10 mouse cellular contexts compared by ENCODE assay signal in the genomic region with DNA sequence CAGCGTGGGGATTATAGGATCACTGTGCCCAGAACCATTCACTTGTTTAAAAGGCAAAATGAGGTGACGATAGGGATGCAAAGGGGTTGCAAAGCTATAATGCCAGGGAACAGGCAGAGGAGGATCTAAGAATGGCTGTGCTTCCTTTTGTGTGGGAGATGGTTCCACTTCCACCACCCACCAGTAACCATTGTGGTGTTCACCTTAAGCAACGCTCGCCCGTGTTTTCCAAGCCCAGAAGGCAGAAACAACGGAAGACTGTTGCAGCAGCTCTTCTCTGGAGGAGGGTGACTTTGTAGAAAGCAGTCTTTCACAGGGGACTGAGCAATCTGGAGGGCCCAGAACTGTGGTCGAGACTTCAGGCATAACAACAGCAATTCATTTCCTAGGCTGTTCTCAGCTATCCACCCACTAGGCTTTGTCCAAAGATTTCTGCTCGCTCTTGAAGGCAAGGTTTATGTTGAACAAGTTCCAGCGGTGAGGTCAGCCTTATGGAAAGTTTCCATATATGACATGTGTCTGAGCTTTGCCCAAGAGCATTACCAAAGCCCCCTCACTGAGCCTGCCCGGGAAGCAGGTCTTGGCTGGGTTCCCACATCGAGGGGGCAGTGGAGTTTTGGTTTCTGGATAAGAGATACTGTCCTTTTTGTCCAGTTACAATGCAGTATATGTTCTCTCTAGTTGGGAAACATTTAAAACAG. TPM values are rescaled to one million over a fixed set of nuclear protein-coding genes. Genes with fewer than 3 reads are reported as not detected.
DNase-seq lines count a peak whose midpoint lies in the region; ATAC-seq and TF ChIP-seq lines count a peak whose summit lies in the region.
"Had no signal": no experiment of that assay in that cellular context is flagged by ENCODE, and none has a peak within 500 bp of the region (broad histone marks: within the 10 kb centered on the region; RNA-seq: fewer than 3 reads in every experiment).

No protein-coding gene starts in this region.

- no peaks in the 10 kb centered on the region for H3K27me3 ChIP-seq in heart, postnatal 0 days (ENCODE audit: control insufficient read depth, insufficient read depth, low read length)
- H3K27me3 ChIP-seq: CH12.LX had no signal

- peak; percentile 11 for DNase-seq in gastrocnemius, adult 18-20 months (ENCODE audit: low spot score)
- DNase-seq in gastrocnemius, postnatal 36 days, result no peak
- peak; percentile 50 to 71 for DNase-seq in urinary bladder, postnatal 4 days (ENCODE audit: low spot score in 2 of 2)
- DNase-seq in urinary bladder, adult 2 months (ENCODE audit: low spot score), result no peak
- peak; percentile 77 for DNase-seq in heart, postnatal 0 days (ENCODE audit: low spot score)
- peak; percentile 19 for DNase-seq in right cerebral cortex, postnatal 25 days
- no peak for DNase-seq in layer of hippocampus, postnatal 25 days (ENCODE audit: extremely low spot score in 1 of 2, low spot score in 1 of 2)

- 0 out of 2 replicates have a peak overlapping the region, but pooled peaks have one; percentile 7 for H3K4me2 ChIP-seq in heart, postnatal 0 days (ENCODE audit: low read depth, low read length)

- H3K4me1 ChIP-seq in heart, postnatal 0 days (ENCODE audit: control insufficient read depth, insufficient read depth), result 0 out of 2 replicates have a peak, but pooled peaks cover 15% of the 10 kb centered on the region

- WGBS in heart, postnatal 0 days, result 36% methylated on average over 11 of the region's 11 CpGs

- no peak overlapping the region for H3K4me3 ChIP-seq in heart, postnatal 0 days (ENCODE audit: low read depth, low read length)
- H3K4me3 ChIP-seq: megakaryocyte, embryonic 14.5 days had no signal

- TF ChIP-seq CTCF in heart, postnatal 0 days (IDR thresholded peaks at IDR 0.05; ENCODE audit: low read depth), result no peak

- intact Hi-C loops in gastrocnemius, postnatal 36 days (cut with DNase I), result no loop called here

- H3K36me3 ChIP-seq in heart, postnatal 0 days (replicated peaks; ENCODE audit: control insufficient read depth, insufficient read depth, low read length), result peaks cover 30% of the 10 kb centered on the region

- peak overlapping the region; percentile 73 for H3K27ac ChIP-seq in heart, postnatal 0 days (ENCODE audit: low read depth)

- no peak for TF ChIP-seq EP300 in heart, postnatal 0 days (IDR thresholded peaks at IDR 0.05; ENCODE audit: low read depth)

- no peak overlapping the region for H3K9ac ChIP-seq in heart, postnatal 0 days (replicated peaks; ENCODE audit: low read depth, low read length)

- H3K9me3 ChIP-seq in heart, postnatal 0 days (replicated peaks; ENCODE audit: control insufficient read depth, low read length), result no peaks in the 10 kb centered on the region
- H3K9me3 ChIP-seq: megakaryocyte, embryonic 14.5 days had no signal

- ATAC-seq in heart, postnatal 0 days (ENCODE audit: insufficient read depth, low read depth), result peak; percentile 73
- ATAC-seq in inflammation-experienced regulatory T-cells, adult 6 months, result no peak

RNA-seq across cellular contexts. Expression of gene Actg2, which starts 5.8 kb away (rescaled TPM):
- total RNA-seq in gastrocnemius, adult 18-20 months (2021), result 1 to 10 TPM in 1 of 2 experiments, under 1 TPM in 1; 0.40 to 1.6 TPM
- total RNA-seq in gastrocnemius, postnatal 36 days (2021), result under 1 TPM in 1 of 2 experiments, not detected in 1; 0.39 TPM
- 8,061 and 9,269 TPM in 2 replicates for polyA plus RNA-seq in urinary bladder, adult 2 months (2012; rRNA removed)
- total RNA-seq in heart, postnatal 0 days (2014; rRNA removed; ENCODE audit: low replicate concordance), result 15.0 and 831 TPM in 2 replicates
- polyA plus RNA-seq in heart, postnatal 0 days (2015; fragmentation: Nextera tagmentation; extraction: Ambion mirVana), result 7.0 and 9.9 TPM in 2 replicates
- total RNA-seq in layer of hippocampus, postnatal 25 days (2021), result not detected
- 10 to 100 TPM; 25.8 to 52.0 (median 35.3) TPM for polyA plus RNA-seq in inflammation-experienced regulatory T-cells, adult 6 months (2017; shearing (Covaris generic))

RNA-seq across cellular contexts. Expression of gene Stambp, which starts 30.6 kb away (rescaled TPM):
- total RNA-seq in gastrocnemius, adult 18-20 months (2021), result 1 to 10 TPM; 6.2 to 6.8 TPM
- total RNA-seq in gastrocnemius, postnatal 36 days (2021), result 1 to 10 TPM; 5.5 to 6.5 TPM
- 27.6 and 28.4 TPM in 2 replicates for polyA plus RNA-seq in urinary bladder, adult 2 months (2012; rRNA removed)
- 1.2 and 1.5 TPM in 2 replicates for total RNA-seq in heart, postnatal 0 days (2014; rRNA removed; ENCODE audit: low replicate concordance)
- 22.9 and 24.6 TPM in 2 replicates for polyA plus RNA-seq in heart, postnatal 0 days (2015; fragmentation: Nextera tagmentation; extraction: Ambion mirVana)
- 10 to 100 TPM; 34.3 to 35.6 TPM for total RNA-seq in layer of hippocampus, postnatal 25 days (2021)
- 10 to 100 TPM; 30.8 to 48.3 (median 33.1) TPM for polyA plus RNA-seq in inflammation-experienced regulatory T-cells, adult 6 months (2017; shearing (Covaris generic))

RNA-seq across cellular contexts. Expression of gene Dguok, which starts 35.1 kb away (rescaled TPM):
- 10 to 100 TPM; 17.4 to 20.6 TPM for total RNA-seq in gastrocnemius, adult 18-20 months (2021)
- 10 to 100 TPM; 14.8 to 17.8 TPM for total RNA-seq in gastrocnemius, postnatal 36 days (2021)
- polyA plus RNA-seq in urinary bladder, adult 2 months (2012; rRNA removed), result 79.1 and 106 TPM in 2 replicates
- 21.4 and 25.2 TPM in 2 replicates for total RNA-seq in heart, postnatal 0 days (2014; rRNA removed; ENCODE audit: low replicate concordance)
- 51.7 and 58.4 TPM in 2 replicates for polyA plus RNA-seq in heart, postnatal 0 days (2015; fragmentation: Nextera tagmentation; extraction: Ambion mirVana)
- 10 to 100 TPM; 29.2 to 32.0 TPM for total RNA-seq in layer of hippocampus, postnatal 25 days (2021)
- 100 to 1,000 TPM in 1 of 3 experiments, 10 to 100 TPM in 2; 60.1 to 100 (median 87.6) TPM for polyA plus RNA-seq in inflammation-experienced regulatory T-cells, adult 6 months (2017; shearing (Covaris generic))

Comparison
In these comparisons a context has a peak if more than half of its experiments do, and no peak if none do; other contexts are left out.
1. DNase-seq: peak in gastrocnemius, adult 18-20 months (single experiment), urinary bladder, postnatal 4 days (2 of 2), heart, postnatal 0 days (single experiment) and right cerebral cortex, postnatal 25 days (single experiment); none in gastrocnemius, postnatal 36 days (0 of 2), urinary bladder, adult 2 months (single experiment) and layer of hippocampus, postnatal 25 days (0 of 2).
2. RNA of gene Stambp, which starts 30.6 kb away (total RNA-seq): 34.3 to 35.6 TPM in layer of hippocampus, postnatal 25 days; 6.2 to 6.8 TPM in gastrocnemius, adult 18-20 months, 5.5 to 6.5 TPM in gastrocnemius, postnatal 36 days and 1.2 to 1.5 TPM in heart, postnatal 0 days; every median in the first group is over 4 times any median in the second.